Mouse (Mus musculus): ENCODE results near the gene Myh7b.

DNA sequence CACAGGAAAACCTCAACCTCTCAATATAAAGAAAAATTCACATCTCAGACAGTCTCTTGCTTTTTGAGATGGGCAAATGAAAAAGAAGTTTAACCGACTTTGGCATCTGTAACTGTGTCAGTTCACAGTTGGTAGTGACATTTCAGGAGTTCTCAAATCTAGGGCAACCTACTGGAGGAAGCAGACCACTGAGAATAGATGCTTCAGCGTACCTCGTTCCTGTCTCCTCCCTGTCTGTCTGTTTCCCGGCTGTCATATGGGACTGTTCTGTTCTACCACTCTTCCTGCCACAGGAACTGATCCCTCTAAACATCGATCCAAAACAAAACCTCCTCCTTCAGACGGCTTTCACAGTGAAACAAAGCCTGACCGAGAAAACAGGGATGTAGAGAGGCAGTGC is 34.7 kb downstream of the Myh7b start:
- TF ChIP-seq TAL1 (IDR thresholded peaks at IDR 0.05; ENCODE audit: low read length) (no peak), GATA1 (IDR thresholded peaks at IDR 0.05; ENCODE audit: low read length) (no peak)

Data from erythroblast, embryonic 14.5 days (primary cell).